Mouse (Mus musculus) stomach, adult 2 months (tissue): Measurements from ENCODE around the gene Golga3. TPM values are rescaled to one million over a fixed set of nuclear protein-coding genes. Genes with fewer than 3 reads are reported as not detected.

Source experiments
- polyA plus RNA-seq: library from polyadenylated mRNA; depleted of rRNA; stranded (reverse); fragments of >200 nt; gene quantifications from 2 replicates; pipeline ENCODE4 v1.2.3, GENCODE M21; 2012; rRNA removed

The Golga3 gene
- 1.9 and 2.3 TPM in 2 replicates for polyA plus RNA-seq

GRCm38 (mm10) chr5:110176362-110177020, at the start of gene Golga3:
TSS of gene Golga3 (plus strand) at chr5:110176701.

GRCm38 (mm10) chr5:110135293-110136086, 41.0 kb upstream of the Golga3 start, which contains the start of gene Chfr:
TSS of gene Chfr (plus strand) at chr5:110135842.

GRCm38 (mm10) chr5:110230780-110231461, 54.4 kb downstream of the Golga3 start, which contains the start of gene Ankle2:
TSS of gene Ankle2 (plus strand) at chr5:110231004.

GRCm38 (mm10) chr5:110269141-110270101, 92.9 kb downstream of the Golga3 start, which contains the start of gene Pgam5:
TSS of gene Pgam5 (minus strand) at chr5:110269913.

Other genes with a start within 250 kb of the Golga3 start
- gene Zfp932, start 180.2 kb upstream of the Golga3 start, polyA plus RNA-seq, result 0.25 and 0.41 TPM in 2 replicates
- not detected in 2 replicates for gene Gm17655, start 104.2 kb upstream of the Golga3 start, polyA plus RNA-seq
- gene Gm35315, start 82.3 kb upstream of the Golga3 start, polyA plus RNA-seq, result 0.01 and 0.03 TPM in 2 replicates
- gene Plcxd1, start 76.7 kb upstream of the Golga3 start, polyA plus RNA-seq, result 6.3 and 19.0 TPM in 2 replicates
- gene Gtpbp6, start 68.5 kb upstream of the Golga3 start, polyA plus RNA-seq, result 50.2 and 57.9 TPM in 2 replicates
- 0.02 TPM in 1 of 2 replicates, not detected in the other for gene Zfp605, start 66.6 kb upstream of the Golga3 start, polyA plus RNA-seq
- 29.7 and 34.9 TPM in 2 replicates for gene Chfr, start 40.9 kb upstream of the Golga3 start, polyA plus RNA-seq
- 2.0 and 2.3 TPM in 2 replicates for gene Ankle2, start 54.3 kb downstream of the Golga3 start, polyA plus RNA-seq
- 8.7 and 9.6 TPM in 2 replicates for gene Pgam5, start 93.2 kb downstream of the Golga3 start, polyA plus RNA-seq
- gene Pxmp2, start 109.5 kb downstream of the Golga3 start, polyA plus RNA-seq, result 1.9 and 2.6 TPM in 2 replicates
- 1.2 and 1.4 TPM in 2 replicates for gene Pole, start 109.6 kb downstream of the Golga3 start, polyA plus RNA-seq
- gene P2rx2, start 166.5 kb downstream of the Golga3 start, polyA plus RNA-seq, result 0.82 and 0.91 TPM in 2 replicates
- gene Lrcol1, start 168.0 kb downstream of the Golga3 start, polyA plus RNA-seq, result 0.13 TPM in 1 of 2 replicates, not detected in the other